In the genomic region with DNA sequence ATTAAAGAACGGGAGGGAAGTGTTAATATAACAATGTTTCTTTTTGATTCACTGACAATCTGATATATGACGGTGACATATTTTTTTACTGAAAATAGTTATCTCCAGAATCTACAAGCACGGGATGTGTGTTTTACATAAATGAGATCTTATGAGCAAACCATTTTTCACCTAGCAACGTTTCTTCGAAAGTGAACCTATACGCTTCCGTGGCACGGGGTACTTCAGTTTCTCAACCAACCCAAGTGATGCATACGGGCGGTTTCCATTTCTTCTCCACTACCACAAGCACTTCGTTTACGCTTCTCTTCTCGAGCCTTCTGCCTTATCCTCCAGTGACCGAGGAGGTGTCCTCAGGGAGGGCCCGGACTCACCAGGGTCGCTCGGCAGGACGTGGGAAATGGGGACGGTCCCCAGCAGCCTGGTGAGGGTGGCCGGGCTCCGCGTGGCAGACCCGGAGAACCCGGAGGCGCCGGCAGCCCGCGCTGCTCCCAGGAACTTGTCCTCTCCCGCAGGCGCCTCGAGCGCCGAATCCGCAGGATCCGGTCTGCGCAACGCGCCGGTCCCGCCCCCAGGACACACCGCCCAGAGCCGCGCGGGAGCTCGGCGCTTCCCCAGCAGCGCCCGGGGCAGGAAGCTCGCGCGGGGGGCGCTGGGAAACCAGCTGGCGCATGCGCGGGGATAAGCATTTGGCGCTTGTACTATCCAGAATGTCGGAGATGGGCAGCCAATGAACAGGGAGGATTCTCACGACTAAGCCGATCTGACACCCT, we compare ENCODE assay signal across 7 mouse cellular contexts. TPM values are rescaled to one million over a fixed set of nuclear protein-coding genes. Genes with fewer than 3 reads are reported as not detected.
DNase-seq lines count a peak whose midpoint lies in the region; ATAC-seq lines count a peak whose summit lies in the region.

A gene (minus strand): TSS at position 644 of the 773 bp plus-strand sequence.

- peak within 1 kb of the TSS; percentile 75 for H3K4me2 ChIP-seq in intestine, embryonic 15.5 days (replicated peaks)

- 1% methylated on average over 59 of the region's 59 CpGs for WGBS in intestine, embryonic 15.5 days
- WGBS in midbrain, embryonic 10.5 days, result 1% methylated on average over 59 of the region's 59 CpGs

- peak; percentile 99 for ATAC-seq in intestine, embryonic 15.5 days

- H3K4me1 ChIP-seq in intestine, embryonic 15.5 days (replicated peaks), result peaks cover 4% of the 10 kb centered on the region
- peaks cover 20% of the 10 kb centered on the region for H3K4me1 ChIP-seq in midbrain, embryonic 10.5 days

- H3K27ac ChIP-seq in intestine, embryonic 15.5 days, result peak within 1 kb of the TSS; percentile 97
- H3K27ac ChIP-seq in midbrain, embryonic 10.5 days (replicated peaks), result peak within 1 kb of the TSS; percentile 92

- peak within 1 kb of the TSS; percentile 98 for H3K9ac ChIP-seq in intestine, embryonic 15.5 days

- intact Hi-C loops in left cerebral cortex, postnatal 25 days (cut with DNase I), result loop anchor here (5.0 kb wide), 1 partner anchor 34 kb away; a partner anchor contains a TSS

- H3K27me3 ChIP-seq in intestine, embryonic 15.5 days (replicated peaks), result no peaks in the 10 kb centered on the region
- H3K27me3 ChIP-seq in midbrain, embryonic 10.5 days (ENCODE audit: low read depth, poor library complexity, severe bottlenecking), result no peaks in the 10 kb centered on the region

- peak; percentile 97 to 98 for DNase-seq in adrenal gland, adult (ENCODE audit: inconsistent age in 2 of 2, low spot score in 1 of 2)
- DNase-seq in embryo, embryonic 10.5 days (ENCODE audit: low spot score), result peak; percentile 98
- peak; percentile 95 for DNase-seq in gastrocnemius, postnatal 25 days
- DNase-seq in left cerebral cortex, postnatal 25 days (ENCODE audit: low spot score in 2 of 2), result peak; percentile 95 to 97
- peak; percentile 95 for DNase-seq in midbrain, embryonic 10.5 days (ENCODE audit: low spot score)
- DNase-seq in right cerebral cortex, postnatal 4 days, result peak; percentile 95

- H3K36me3 ChIP-seq in intestine, embryonic 15.5 days, result peaks cover 6% of the 10 kb centered on the region; the same call in 1 of the 2 replicates
- H3K36me3 ChIP-seq in midbrain, embryonic 10.5 days, result peaks cover 27% of the 10 kb centered on the region

- peak within 1 kb of the TSS; percentile 80 for H3K4me3 ChIP-seq in intestine, embryonic 15.5 days (replicated peaks)
- H3K4me3 ChIP-seq in midbrain, embryonic 10.5 days, result peak within 1 kb of the TSS; percentile 73

- H3K9me3 ChIP-seq in intestine, embryonic 15.5 days, result no peaks in the 10 kb centered on the region
- H3K9me3 ChIP-seq in midbrain, embryonic 10.5 days (replicated peaks), result no peaks in the 10 kb centered on the region

RNA-seq across cellular contexts. Expression of the gene that starts here (rescaled TPM):
- total RNA-seq in gastrocnemius, postnatal 25 days (2021), result 1 to 10 TPM; 1.9 to 2.4 TPM
- polyA plus RNA-seq in intestine, embryonic 15.5 days (2015; fragmentation: Nextera tagmentation; extraction: Ambion mirVana), result 15.2 and 17.7 TPM in 2 replicates
- 1 to 10 TPM; 6.5 to 7.0 TPM for total RNA-seq in left cerebral cortex, postnatal 25 days (2021)
- polyA plus RNA-seq in midbrain, embryonic 10.5 days (2016; fragmentation: Nextera tagmentation; extraction: Ambion mirVana), result 27.5 and 28.7 TPM in 2 replicates

Comparison
In these comparisons a context has a peak if more than half of its experiments do, and no peak if none do; other contexts are left out.
1. Peak in every context shown above with its lines: DNase-seq, ATAC-seq, H3K4me3 ChIP-seq and H3K27ac ChIP-seq.